Mouse (Mus musculus): ENCODE measurements around the gene Adarb2. TPM values are rescaled to one million over a fixed set of nuclear protein-coding genes. Genes with fewer than 3 reads are reported as not detected.

Gene Adarb2
- polyA plus RNA-seq, 2 experiments, result 0.02 to 0.10 TPM

DNA sequence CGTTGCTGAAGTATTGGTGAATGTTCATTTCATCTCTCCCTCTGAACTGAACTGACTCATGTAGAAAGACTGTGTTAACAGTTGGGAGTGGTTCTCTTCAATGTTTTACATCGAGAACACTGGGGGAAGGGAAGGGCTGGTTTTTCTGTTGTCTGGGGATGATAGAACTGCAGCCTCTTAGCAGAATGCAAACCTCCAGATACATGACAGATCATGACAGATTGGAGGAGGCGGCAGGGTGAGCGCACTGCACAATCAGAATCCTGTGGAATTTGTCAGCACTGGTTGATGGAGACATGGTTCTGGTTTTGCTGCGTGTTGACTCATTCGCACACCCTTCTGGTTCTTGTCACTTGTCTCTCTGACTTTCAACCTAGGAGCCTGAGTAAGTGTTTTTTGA is 203.4 kb downstream of the Adarb2 start:
- ATAC-seq (ENCODE audit: insufficient read depth), result no peak

DNA sequence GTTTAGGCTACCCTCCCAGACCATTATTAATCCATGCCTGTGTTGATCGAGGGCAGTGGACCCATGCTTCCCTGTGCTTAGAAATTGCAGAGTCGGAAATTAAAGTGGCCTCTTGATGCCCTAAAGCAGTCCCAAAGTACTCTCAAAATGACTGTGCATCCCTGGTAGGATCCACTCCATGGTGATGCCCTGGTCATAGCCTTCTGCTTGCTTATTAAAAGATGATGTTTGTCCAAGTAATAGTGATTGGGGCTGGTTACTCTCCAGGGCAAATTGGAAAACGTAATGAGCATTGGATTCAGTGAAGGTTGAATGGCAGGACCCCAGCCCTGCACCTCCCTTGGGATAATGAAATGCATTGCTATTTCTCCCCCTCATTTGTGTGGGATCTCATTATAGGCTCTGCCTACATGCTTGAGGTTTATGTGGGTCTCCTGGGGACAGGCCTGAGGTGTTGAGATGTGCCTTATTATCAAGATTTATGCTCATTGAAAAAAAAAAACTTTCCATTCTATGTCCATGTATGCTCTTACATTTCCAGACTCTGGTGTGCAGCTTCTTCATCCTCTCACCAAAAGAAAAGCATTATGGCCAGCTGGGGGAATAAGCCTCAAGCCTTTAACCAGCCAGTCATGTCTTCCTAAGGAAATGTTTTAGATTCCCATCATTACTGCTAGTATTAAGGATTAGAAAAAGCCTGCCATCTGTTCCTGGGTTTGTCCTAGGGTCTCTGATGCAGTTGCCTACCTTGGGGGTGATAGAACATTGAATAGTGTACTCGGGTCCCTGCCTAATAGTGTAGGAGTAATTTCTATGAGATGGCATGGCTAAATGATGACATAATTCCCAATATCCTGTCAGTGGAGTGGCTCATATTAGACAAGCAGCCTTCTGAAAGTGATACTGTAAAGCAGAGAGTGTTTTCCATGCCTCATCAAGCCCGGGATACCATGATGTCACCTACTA is 208.0 kb downstream of the Adarb2 start:
- H3K9ac ChIP-seq (replicated peaks), result no peak overlapping the region
- no peaks in the 10 kb centered on the region for H3K4me1 ChIP-seq (replicated peaks; ENCODE audit: control insufficient read depth in 2 of 2, insufficient read depth in 2 of 2, low read length in 1 of 2)
- H3K27me3 ChIP-seq (ENCODE audit: control insufficient read depth, insufficient read depth, low read length), result no peaks in the 10 kb centered on the region
- H3K9me3 ChIP-seq (ENCODE audit: control insufficient read depth, low read length), result no peaks in the 10 kb centered on the region
- H3K27ac ChIP-seq, result no peak overlapping the region
- H3K4me3 ChIP-seq (ENCODE audit: insufficient read depth in 1 of 2, low read depth in 2 of 2, low read length in 2 of 2), result no peak overlapping the region
- no peak for DNase-seq (ENCODE audit: low read depth in 3 of 3, low spot score in 3 of 3)
- no peak for TF ChIP-seq CTCF (IDR thresholded peaks at IDR 0.05; ENCODE audit: low read depth)
- no peak for TF ChIP-seq EP300 (IDR thresholded peaks at IDR 0.05; ENCODE audit: low read depth)
- no peaks in the 10 kb centered on the region for H3K36me3 ChIP-seq (replicated peaks; ENCODE audit: control insufficient read depth, insufficient read depth, low read depth)
- no peak overlapping the region for H3K4me2 ChIP-seq (ENCODE audit: low read depth)
- ATAC-seq (ENCODE audit: insufficient read depth), result no peak
- WGBS (ENCODE audit: insufficient replicate concordance), result 52% methylated on average over 5 of the region's 5 CpGs

More for the DNA sequence above, 203.4 kb downstream of the Adarb2 start:
- Histone ChIP-seq H3K27me3 (ENCODE audit: control insufficient read depth, insufficient read depth, low read length) (no peaks in the 10 kb centered on the region), H3K36me3 (replicated peaks; ENCODE audit: control insufficient read depth, insufficient read depth, low read depth) (no peaks in the 10 kb centered on the region), H3K9me3 (ENCODE audit: control insufficient read depth, low read length) (no peaks in the 10 kb centered on the region), H3K4me3 (ENCODE audit: insufficient read depth in 1 of 2, low read depth in 2 of 2, low read length in 2 of 2) (no peak overlapping the region), H3K4me2 (ENCODE audit: low read depth) (no peak overlapping the region), H3K4me1 (replicated peaks; ENCODE audit: control insufficient read depth in 2 of 2, insufficient read depth in 2 of 2, low read length in 1 of 2) (no peaks in the 10 kb centered on the region), H3K27ac (no peak overlapping the region), H3K9ac (replicated peaks) (no peak overlapping the region)
- WGBS (ENCODE audit: insufficient replicate concordance), result 62% methylated on average over 6 of the region's 6 CpGs
- no peak for TF ChIP-seq EP300 (IDR thresholded peaks at IDR 0.05; ENCODE audit: low read depth)
- no peak for TF ChIP-seq CTCF (IDR thresholded peaks at IDR 0.05; ENCODE audit: low read depth)
- no peak for DNase-seq (ENCODE audit: low read depth in 3 of 3, low spot score in 3 of 3)

DNA sequence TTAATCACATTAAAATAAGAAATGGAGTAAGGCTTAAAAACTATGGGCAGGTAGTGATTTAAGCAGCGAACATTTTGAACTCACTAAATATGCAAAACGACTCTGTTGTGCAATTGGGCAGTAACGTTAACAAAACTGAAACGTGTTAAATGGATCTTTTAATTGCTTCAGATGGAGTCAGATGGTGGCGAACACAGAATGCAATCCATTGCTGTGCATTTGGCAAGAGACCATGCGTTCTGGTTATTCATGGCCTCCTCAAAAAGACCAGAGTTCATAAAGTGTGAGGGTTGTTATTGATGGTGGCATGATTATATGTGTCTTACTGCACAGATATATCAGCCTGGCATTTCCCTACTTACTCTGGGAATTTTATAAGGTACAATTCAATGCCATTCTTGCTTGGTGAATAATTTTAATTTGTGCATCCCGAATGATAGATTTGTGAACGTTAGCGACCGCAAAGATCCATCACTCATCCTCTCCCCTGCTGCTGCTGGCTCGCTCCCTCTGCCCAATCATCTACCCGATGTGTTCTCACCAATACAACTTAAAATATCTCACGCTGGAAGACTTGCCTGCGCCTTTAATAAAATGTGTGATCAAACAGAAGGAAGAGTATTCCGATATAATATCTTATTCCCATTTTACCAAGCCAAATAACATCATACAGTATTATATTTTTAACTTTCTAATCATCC is 221.5 kb downstream of the Adarb2 start:
- DNase-seq (ENCODE audit: low read depth in 3 of 3, low spot score in 3 of 3) (no peak), ATAC-seq (ENCODE audit: insufficient read depth) (no peak)
- 65% methylated on average over 15 of the region's 15 CpGs for WGBS (ENCODE audit: insufficient replicate concordance)
- TF ChIP-seq EP300 (IDR thresholded peaks at IDR 0.05; ENCODE audit: low read depth) (no peak), CTCF (IDR thresholded peaks at IDR 0.05; ENCODE audit: low read depth) (no peak)
- no peaks in the 10 kb centered on the region for H3K9me3 ChIP-seq (ENCODE audit: control insufficient read depth, low read length)
- H3K27me3 ChIP-seq (ENCODE audit: control insufficient read depth, insufficient read depth, low read length), result no peaks in the 10 kb centered on the region
- no peak overlapping the region for H3K4me2 ChIP-seq (ENCODE audit: low read depth)
- no peak overlapping the region for H3K9ac ChIP-seq (replicated peaks)
- no peak overlapping the region for H3K27ac ChIP-seq
- H3K4me1 ChIP-seq (replicated peaks; ENCODE audit: control insufficient read depth in 2 of 2, insufficient read depth in 2 of 2, low read length in 1 of 2), result no peaks in the 10 kb centered on the region
- no peak overlapping the region for H3K4me3 ChIP-seq (ENCODE audit: insufficient read depth in 1 of 2, low read depth in 2 of 2, low read length in 2 of 2)
- no peaks in the 10 kb centered on the region for H3K36me3 ChIP-seq (replicated peaks; ENCODE audit: control insufficient read depth, insufficient read depth, low read depth)

DNA sequence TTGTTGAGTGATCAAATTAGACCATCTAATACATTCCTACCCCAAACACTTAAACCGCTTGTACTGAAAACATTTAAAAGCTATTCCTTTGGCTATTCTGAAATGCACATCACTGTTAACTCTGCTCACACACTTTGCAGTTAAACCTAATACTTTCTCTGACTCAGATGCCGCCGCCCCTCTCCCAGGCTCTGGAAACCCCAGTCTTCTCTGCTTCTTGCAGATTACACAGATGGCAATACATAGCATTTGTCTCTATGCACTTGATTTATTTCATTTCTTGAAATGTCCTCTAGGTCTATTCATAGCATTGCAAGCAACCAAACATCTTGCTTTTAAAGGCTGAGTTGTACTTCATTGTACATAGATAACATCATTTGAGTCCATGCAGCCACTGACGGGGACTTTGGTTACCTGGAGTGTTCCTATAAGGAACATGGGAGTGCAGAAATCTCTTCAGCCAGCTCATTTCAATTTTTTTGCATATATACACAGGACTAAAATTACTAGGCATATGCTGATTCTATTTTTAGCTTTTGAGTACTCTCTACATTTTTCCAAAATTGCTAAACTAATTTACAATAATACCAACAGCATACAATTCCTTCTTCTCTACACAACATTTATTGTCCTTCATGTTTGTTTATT is 236.6 kb downstream of the Adarb2 start:
- 70% methylated on average over 4 of the region's 4 CpGs for WGBS (ENCODE audit: insufficient replicate concordance)
- Histone ChIP-seq H3K9me3 (ENCODE audit: control insufficient read depth, low read length) (no peaks in the 10 kb centered on the region), H3K4me2 (ENCODE audit: low read depth) (no peak overlapping the region), H3K36me3 (replicated peaks; ENCODE audit: control insufficient read depth, insufficient read depth, low read depth) (no peaks in the 10 kb centered on the region), H3K9ac (replicated peaks) (no peak overlapping the region), H3K4me3 (ENCODE audit: insufficient read depth in 1 of 2, low read depth in 2 of 2, low read length in 2 of 2) (no peak overlapping the region), H3K27me3 (ENCODE audit: control insufficient read depth, insufficient read depth, low read length) (no peaks in the 10 kb centered on the region), H3K4me1 (replicated peaks; ENCODE audit: control insufficient read depth in 2 of 2, insufficient read depth in 2 of 2, low read length in 1 of 2) (no peaks in the 10 kb centered on the region), H3K27ac (no peak overlapping the region)
- TF ChIP-seq CTCF (IDR thresholded peaks at IDR 0.05; ENCODE audit: low read depth) (no peak), EP300 (IDR thresholded peaks at IDR 0.05; ENCODE audit: low read depth) (no peak)
- DNase-seq (ENCODE audit: low read depth in 3 of 3, low spot score in 3 of 3) (no peak), ATAC-seq (ENCODE audit: insufficient read depth) (no peak)

DNA sequence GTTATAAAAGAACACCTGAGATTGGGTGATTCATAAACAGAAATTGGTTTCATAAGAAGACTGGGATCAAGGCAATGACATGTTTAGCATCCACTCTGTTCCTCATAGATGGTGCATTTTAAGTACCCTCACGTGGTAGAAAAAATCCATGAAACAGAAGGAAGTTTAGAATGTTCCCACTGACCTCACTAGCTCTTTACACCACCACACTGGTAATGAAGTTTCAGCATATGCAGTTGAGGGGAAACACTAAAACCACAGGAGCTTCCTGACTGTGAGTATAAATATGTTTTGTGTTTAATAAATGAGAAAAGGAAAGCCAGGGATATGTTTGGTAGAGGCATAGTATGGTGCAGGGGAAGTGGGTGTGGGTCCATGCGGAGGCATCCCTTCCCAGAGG is 242.7 kb downstream of the Adarb2 start:
- WGBS (ENCODE audit: insufficient replicate concordance), result 38% methylated on average over 2 of the region's 2 CpGs
- Histone ChIP-seq H3K4me3 (ENCODE audit: insufficient read depth in 1 of 2, low read depth in 2 of 2, low read length in 2 of 2) (no peak overlapping the region), H3K36me3 (replicated peaks; ENCODE audit: control insufficient read depth, insufficient read depth, low read depth) (no peaks in the 10 kb centered on the region), H3K4me1 (replicated peaks; ENCODE audit: control insufficient read depth in 2 of 2, insufficient read depth in 2 of 2, low read length in 1 of 2) (no peaks in the 10 kb centered on the region), H3K4me2 (ENCODE audit: low read depth) (no peak overlapping the region), H3K27me3 (ENCODE audit: control insufficient read depth, insufficient read depth, low read length) (no peaks in the 10 kb centered on the region), H3K27ac (no peak overlapping the region), H3K9ac (replicated peaks) (no peak overlapping the region), H3K9me3 (ENCODE audit: control insufficient read depth, low read length) (no peaks in the 10 kb centered on the region)
- no peak for ATAC-seq (ENCODE audit: insufficient read depth)
- DNase-seq (ENCODE audit: low read depth in 3 of 3, low spot score in 3 of 3), result no peak
- TF ChIP-seq EP300 (IDR thresholded peaks at IDR 0.05; ENCODE audit: low read depth) (no peak), CTCF (IDR thresholded peaks at IDR 0.05; ENCODE audit: low read depth) (no peak)
